Mouse (Mus musculus): ENCODE data around the gene Asphd2.

Gene Asphd2

DNA sequence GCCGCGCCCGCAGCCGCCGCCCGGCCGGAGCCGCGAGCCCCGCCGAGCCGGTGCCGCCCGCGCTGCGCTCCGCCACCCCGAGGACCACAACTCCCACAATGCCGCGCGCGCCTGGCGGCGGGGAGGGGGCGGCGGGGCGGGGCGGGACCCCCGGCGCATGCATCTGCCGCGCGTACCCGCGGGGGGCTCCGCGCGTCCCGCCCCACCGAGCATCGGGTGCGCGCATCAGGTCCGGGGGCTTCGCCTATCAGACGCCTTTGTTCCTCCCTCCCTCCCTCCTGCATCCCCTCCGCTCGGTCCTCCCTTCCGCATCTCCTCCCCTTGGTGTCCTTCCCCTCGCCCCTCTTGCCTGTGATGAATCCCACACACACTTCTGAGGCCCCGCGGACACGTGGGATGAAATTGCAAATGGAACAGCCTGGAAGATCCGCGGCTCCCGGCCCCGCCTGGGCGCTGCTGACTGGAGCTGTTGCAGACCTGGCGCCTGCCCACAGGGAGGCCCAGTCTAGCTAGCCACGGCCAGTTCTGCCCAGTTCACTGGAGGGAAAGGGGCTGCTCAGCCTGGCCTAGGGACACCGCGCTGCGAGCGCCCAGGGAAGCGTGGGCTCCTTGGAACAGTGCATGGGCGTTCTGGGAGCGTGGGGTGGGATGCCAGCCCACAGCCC, at the start of gene Asphd2:
Asphd2 (minus strand) TSS at position 88 of the 665 bp plus-strand sequence.
- WGBS = 1% methylated on average over 67 of the region's 67 CpGs

DNA sequence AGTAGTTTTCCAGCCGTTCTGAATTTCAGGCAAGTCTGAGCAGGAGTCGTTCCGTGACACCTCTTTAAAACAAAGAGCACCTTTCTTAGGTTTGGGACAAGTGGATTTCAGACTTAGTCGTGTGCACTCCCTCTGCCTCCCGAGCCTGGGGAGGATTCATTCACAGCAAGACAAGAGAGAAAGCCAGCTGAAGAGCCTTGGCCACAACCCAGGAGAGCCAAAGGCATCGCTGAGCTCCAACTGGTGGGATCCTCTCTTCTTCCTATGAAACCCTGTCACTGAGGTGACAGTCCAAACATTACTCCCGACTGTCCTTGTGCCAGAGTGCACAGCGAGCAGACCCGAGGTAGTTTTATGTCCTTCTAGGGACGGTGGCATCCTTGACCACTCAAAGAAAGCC, 43.9 kb upstream of the Asphd2 start:
- 33% methylated on average over 10 of the region's 10 CpGs for WGBS

- under 1% methylated on average over 8 of the region's 8 CpGs for WGBS
Measured at GRCm38 (mm10) chr5:112433004-112433403, 38.3 kb upstream of the Asphd2 start.

- WGBS = 54% methylated on average over 5 of the region's 5 CpGs
Measured at GRCm38 (mm10) chr5:112432033-112432432, 37.4 kb upstream of the Asphd2 start.

DNA sequence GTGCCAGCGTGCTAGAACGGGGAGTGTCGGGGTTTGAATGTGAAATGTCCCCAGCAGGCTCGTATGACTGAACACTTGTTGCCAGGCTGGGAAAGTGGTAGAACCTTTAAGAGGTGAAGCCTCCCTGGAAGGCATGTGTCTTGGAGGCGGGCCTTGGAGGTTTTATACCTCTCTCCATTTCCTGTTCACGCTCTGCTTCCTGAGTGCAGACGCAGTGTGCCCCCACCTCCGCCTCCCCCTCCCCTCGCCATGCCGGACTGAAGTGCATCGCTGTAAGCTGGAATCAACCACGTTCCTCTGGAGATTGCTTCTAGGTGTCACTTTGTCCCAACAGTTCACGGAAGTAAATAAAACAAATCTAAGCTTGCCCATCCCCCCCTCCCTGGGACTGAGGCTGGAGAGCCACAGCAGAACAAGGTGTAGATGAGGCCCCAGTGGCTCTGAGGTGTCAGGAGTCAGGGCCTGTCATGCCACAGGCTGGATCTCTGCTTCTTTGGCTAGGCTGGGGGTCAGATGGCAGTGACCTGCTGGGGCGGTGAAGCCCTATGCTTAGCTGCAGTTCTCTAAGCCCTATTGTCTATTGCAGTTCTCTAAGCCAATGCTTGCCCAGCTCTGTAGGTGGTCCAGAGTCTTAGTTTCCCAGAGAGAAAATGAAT, 36.6 kb upstream of the Asphd2 start:
- WGBS = 52% methylated on average over 14 of the region's 14 CpGs

DNA sequence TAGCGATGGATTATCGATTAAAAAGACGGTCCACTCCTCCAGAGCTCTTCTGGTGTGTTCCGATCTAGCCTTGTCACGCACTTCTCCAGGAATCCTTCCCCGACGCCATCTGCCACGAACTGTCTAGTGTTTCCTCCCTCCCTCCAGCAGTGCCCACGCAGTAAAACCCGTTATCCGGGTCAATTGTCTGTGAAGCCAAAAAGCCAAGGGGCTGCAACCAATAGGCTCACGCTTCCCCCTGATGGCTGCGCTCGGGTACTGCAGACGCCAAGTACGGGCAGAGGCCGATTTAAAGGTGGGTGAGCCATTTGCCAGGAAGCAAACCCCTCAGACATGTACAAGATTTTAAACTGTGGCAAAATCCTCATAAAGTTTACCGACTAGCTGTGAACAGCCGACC, 34.3 kb upstream of the Asphd2 start:
- WGBS = 8% methylated on average over 19 of the region's 19 CpGs

DNA sequence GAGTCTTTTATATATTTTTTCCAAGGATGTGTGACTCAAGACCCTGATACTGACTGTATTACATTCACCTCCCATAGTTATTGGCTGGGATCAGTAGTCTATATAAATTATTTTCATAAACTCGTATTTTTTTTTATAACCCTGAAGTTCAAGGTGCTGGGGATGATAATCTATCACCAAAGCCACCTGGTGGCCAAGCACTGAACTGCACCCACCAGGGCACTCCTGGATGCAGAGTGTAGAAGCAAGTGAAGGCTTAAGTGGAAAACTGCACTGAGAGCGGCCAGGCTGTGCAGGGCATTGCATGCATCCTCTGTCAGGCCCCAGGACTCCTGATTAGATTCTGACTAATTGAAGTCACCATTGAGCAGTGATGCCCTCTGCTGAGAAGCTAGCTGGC, 32.6 kb upstream of the Asphd2 start:
- 42% methylated on average over 2 of the region's 2 CpGs for WGBS

- 72% methylated on average over 7 of the region's 7 CpGs for WGBS
Measured at GRCm38 (mm10) chr5:112426635-112427034, 32.0 kb upstream of the Asphd2 start.

GRCm38 (mm10) chr5:112419535-112419934, 24.9 kb upstream of the Asphd2 start:
- WGBS = 49% methylated on average over 12 of the region's 12 CpGs

GRCm38 (mm10) chr5:112418023-112418422, 23.4 kb upstream of the Asphd2 start:
- WGBS = 43% methylated on average over 4 of the region's 4 CpGs

- WGBS = 66% methylated on average over 5 of the region's 5 CpGs
Measured at GRCm38 (mm10) chr5:112416673-112417072, 22.0 kb upstream of the Asphd2 start.

DNA sequence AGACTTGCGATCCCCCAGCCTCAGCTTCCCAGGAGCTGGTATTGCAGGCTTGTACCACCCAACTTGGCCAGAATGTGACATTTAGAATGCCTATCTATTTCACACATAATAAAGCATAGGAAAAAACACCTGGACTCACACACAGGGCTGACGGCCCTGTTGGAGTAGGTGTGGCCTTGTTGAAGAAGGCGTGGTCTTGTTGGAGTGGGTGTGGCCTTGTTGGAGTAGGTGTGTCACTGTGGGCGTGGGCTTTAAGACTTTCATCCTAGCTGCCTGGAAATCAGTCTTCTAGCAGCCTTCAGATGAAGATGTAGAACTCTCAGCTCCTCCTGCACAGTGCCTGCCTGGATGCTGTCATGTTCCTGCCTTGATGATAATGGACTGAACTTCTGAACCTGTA, 18.1 kb upstream of the Asphd2 start:
- 68% methylated on average over 4 of the region's 4 CpGs for WGBS

DNA sequence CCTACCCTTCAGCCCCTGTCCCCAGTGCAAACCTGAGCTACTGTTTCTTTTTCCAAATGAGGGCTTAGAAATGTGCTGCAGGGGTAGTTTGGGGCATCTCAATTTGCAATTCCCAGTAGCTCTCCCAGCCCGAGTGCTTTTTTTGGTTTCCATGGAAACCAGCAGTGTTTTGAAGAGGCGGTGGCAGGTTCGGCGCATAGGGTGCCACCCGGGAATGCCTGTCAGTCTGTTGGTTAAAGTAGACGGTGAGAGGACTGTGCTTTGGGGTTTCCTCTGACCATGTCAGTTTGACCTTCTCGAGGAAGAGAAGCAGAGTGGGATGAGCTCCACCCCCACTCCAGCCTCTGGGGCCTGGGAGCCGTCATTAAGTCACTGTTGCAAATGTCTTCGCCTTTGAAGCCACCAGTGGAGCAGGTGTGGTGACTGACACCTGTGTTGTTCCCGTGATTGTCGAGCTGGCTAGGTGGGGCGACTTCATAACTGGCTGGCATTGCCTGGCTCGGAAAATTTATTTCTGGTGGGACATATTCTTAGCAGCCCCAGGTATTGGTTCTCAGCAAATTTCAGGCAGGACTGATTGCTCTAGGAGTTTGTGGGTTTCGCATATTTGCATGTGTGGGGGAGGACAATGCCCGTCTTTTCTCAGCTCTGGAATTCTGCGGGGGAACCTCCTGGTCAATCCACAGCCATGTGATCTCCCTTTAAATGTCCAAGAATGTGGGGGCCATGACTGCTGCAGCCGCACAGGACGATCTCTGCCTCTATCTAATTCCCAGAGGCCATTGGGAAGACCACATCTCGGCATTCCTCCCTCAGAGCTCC, 17.1 kb upstream of the Asphd2 start:
- WGBS = 12% methylated on average over 19 of the region's 19 CpGs

- 12% methylated on average over 11 of the region's 11 CpGs for WGBS
Measured at GRCm38 (mm10) chr5:112411072-112411471, 16.4 kb upstream of the Asphd2 start.

DNA sequence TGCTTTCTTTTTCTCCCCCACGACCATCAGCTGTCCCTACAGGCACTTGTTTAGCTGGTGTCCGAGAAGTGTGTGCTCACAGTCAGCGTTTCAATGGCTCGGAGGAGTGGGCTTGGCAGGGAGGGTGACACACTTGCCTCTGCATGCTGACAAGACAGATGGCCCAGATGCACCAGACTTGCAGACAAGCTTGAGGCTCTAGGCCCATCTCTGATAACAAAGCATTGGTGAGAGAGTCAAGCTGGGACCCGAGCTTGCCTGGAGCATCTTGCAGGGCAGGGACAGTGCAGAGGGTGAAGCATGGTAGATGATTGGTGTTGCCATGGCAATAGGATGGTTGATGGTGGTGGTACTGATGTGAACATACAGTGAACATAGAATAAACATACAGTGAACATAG, 14.6 kb upstream of the Asphd2 start:
- WGBS = 51% methylated on average over 5 of the region's 5 CpGs

- WGBS = 74% methylated on average over 3 of the region's 3 CpGs
Measured at GRCm38 (mm10) chr5:112406017-112406416, 11.4 kb upstream of the Asphd2 start.

DNA sequence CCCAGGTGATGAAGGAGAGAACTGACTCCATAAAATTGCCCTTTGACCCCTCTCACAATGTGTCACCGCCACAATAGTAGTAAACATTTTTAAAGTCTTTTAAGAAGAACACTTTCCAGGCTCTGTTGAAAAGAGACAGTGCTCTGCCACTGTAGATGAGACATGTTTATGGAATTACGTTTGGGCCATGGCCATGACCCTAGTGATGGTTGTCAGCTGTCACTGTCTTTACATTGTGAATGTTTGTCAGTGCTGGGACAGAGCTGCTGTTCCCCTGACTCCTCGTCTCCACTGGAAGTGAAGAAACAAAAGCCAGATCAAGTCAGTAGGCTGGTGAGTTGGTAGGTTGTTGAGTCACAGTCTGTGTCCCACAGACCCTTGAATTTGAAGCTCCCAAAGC, 7.8 kb upstream of the Asphd2 start:
- 74% methylated on average over 3 of the region's 3 CpGs for WGBS

DNA sequence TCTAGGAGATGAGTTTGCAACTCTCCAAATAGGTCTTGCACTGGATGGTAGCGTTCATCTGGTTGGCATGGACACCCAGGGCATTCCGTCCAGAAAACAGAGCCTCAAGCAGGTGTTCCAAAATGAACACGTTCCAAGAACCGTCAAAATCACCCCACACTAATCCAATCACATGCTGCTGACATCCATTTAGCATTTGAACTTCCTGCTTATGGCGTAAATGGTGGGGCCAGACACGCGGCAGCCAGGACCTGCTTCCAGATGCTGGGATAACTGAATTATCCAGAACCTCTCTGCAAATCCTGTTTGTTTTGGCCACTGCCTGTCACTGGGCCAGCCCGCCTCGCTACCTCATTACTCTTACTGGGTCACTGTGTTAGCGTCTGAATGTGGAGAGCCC, 4.6 kb upstream of the Asphd2 start:
- WGBS = 71% methylated on average over 10 of the region's 10 CpGs

GRCm38 (mm10) chr5:112396066-112396465, 1.4 kb upstream of the Asphd2 start:
- WGBS = 56% methylated on average over 18 of the region's 18 CpGs

GRCm38 (mm10) chr5:112394415-112394763, 277 bp downstream of the Asphd2 start:
- under 1% methylated on average over 27 of the region's 28 CpGs for WGBS

DNA sequence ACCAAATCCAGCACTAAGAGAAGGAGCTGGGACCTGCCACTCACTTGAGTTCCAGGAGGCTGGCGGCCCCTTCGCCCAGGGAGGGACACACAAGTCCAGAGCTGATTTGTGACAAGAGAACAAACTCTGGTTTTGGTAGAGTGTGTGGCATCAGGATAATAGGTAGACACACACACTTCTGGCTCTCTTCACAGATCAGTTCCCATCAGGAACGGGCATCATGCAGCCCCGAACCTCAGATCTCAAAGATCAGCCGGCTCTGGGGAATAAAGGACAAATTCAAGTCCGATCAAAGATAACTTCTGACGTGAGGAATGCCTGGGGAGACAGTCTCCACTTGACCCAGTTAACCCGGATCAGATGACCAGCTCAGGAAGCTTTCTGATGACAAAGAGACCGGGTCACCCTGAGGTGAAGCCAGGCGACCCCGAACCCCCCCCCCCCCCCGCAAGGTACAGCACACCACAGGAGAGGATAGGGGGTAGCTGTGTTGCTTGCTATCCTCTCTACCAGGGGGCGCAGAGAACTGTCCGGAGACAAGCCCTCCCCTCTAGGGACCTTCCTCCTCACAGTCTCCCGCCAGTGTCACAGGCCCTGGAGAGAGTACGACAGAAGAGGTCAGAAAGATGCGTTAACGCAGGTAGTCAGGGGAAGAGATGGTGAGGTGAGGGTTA, 788 bp downstream of the Asphd2 start:
- WGBS = 11% methylated on average over 18 of the region's 18 CpGs

GRCm38 (mm10) chr5:112391676-112392323, 2.9 kb downstream of the Asphd2 start:
- 53% methylated on average over 27 of the region's 27 CpGs for WGBS

Measured in cerebral cortex, adult 2 months (tissue).